Mouse (Mus musculus) stomach, postnatal 0 days (tissue): Measurements from ENCODE around the gene Nedd9. TPM values are rescaled to one million over a fixed set of nuclear protein-coding genes. Genes with fewer than 3 reads are reported as not detected.

Experiments used
- ATAC-seq: fragments of 200-750 bp; cut with Nextera tagmentation; 2 replicates; pipeline ENCODE4 v1.8.0; 2017; ENCODE audit not compliant: low FRiP score, low TSS enrichment
- DNase-seq: peaks from one replicate; pipeline ENCODE4 v3.0.0-alpha.2; 2016; ENCODE audit warnings: low spot score
- H3K27ac ChIP-seq: fragments of 300-500 bp; sonication (generic); replicated peaks from 2 replicates; pipeline ENCODE4 v1.5.1; 2014; ENCODE audit warnings: mild to moderate bottlenecking, control low read depth
- H3K27me3 ChIP-seq: fragments of 300-500 bp; sonication (generic); 2 replicates; pipeline ENCODE4 v1.6.1; 2014; ENCODE audit warnings: low read length; ENCODE audit not compliant: control insufficient read depth, insufficient read depth
- H3K36me3 ChIP-seq: fragments of 300-500 bp; sonication (generic); 2 replicates; pipeline ENCODE4 v1.6.1; 2014; ENCODE audit warnings: low read length, mixed read lengths; ENCODE audit not compliant: control insufficient read depth, insufficient read depth
- H3K4me1 ChIP-seq: fragments of 300-500 bp; sonication (generic); replicated peaks from 2 replicates; pipeline ENCODE4 v1.6.1; 2014; ENCODE audit warnings: antibody characterized with exemption; ENCODE audit not compliant: control insufficient read depth, insufficient read depth
- H3K4me2 ChIP-seq: fragments of 300-500 bp; sonication (generic); replicated peaks from 2 replicates; pipeline ENCODE4 v1.6.1; 2014; ENCODE audit warnings: low read depth, mild to moderate bottlenecking, control low read depth, moderate library complexity
- H3K4me3 ChIP-seq: fragments of 300-500 bp; sonication (generic); 2 replicates; pipeline ENCODE4 v1.5.1; 2014; ENCODE audit warnings: low read depth, low read length, control low read depth
- H3K9ac ChIP-seq: fragments of 300-500 bp; sonication (generic); 2 replicates; pipeline ENCODE4 v1.6.1; 2014; ENCODE audit warnings: mild to moderate bottlenecking, low read length, control low read depth, mixed read lengths
- H3K9me3 ChIP-seq: fragments of 300-500 bp; sonication (generic); 2 replicates; pipeline ENCODE4 v1.6.1; 2016; ENCODE audit warnings: low read length; ENCODE audit not compliant: control insufficient read depth
- CTCF ChIP-seq: IDR thresholded peaks from 2 replicates; pipeline ENCODE4 v1.5.1; 2016; ENCODE audit warnings: antibody characterized with exemption, low read depth, mild to moderate bottlenecking, moderate library complexity
- EP300 ChIP-seq: optimal IDR thresholded peaks from 2 replicates; pipeline ENCODE3; 2016; ENCODE audit warnings: antibody characterized with exemption
- WGBS: fragments of 180-500 bp; shearing (Covaris S2); extraction: QIAGEN DNeasy Blood & Tissue Kit; methylation state at CpG from one replicate; pipeline ENCODE4 v1.1.7; 2014; 5-methylcytosine and 5-hydroxymethylcytosine counted together
- polyA plus RNA-seq: library from polyadenylated mRNA; unstranded; fragments of >200 nt; fragmentation: Nextera tagmentation; extraction: Ambion mirVana; gene quantifications from 2 replicates; pipeline ENCODE4 v1.2.1, GENCODE M21; 2015

Nedd9 gene
- polyA plus RNA-seq, 1 experiment from 2014 or later: 17.1 TPM

DNA sequence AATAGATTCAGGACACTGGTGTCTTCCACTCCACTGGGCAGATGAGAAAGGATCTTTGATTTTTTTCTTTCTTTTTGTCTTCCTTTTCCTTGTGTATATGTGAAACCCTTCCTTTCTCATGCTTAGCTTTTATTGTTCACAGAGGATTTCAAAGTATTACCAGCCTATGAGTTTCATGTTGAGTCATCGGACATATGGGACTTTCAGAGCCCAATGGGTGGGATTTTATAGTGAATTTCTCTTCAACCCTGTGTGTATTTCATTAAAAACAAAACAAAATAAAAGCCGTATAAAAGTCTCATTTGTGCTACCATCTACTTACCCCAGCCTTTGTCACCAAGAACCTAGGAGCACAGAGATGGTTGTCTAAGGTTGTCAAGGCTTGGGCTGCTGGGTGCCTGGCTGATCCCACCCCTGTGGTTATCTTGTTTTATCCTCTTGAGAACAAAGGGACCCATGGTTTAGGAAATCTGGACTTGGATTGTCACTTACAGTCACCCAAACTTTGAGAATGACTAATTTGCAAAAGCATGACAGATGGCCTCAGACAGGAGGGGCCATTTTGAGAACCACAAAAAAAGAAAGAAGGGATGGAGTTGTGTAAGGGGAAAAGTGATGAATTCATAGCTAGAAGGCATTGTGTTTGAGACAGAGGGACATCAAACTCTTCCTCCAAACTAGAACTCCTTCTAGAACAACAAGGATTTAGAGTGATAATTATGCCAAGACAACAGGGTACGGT is 41.9 kb downstream of the Nedd9 start:
- DNase-seq (no peak), ATAC-seq (no peak)
- Histone ChIP-seq H3K27ac (no peak overlapping the region), H3K9ac (no peak overlapping the region), H3K36me3 (no peaks in the 10 kb centered on the region), H3K4me1 (no peaks in the 10 kb centered on the region), H3K27me3 (no peaks in the 10 kb centered on the region), H3K9me3 (no peaks in the 10 kb centered on the region), H3K4me3 (no peak overlapping the region), H3K4me2 (no peak overlapping the region)
- 80% methylated on average over 3 of the region's 3 CpGs for WGBS
- TF ChIP-seq CTCF (no peak), EP300 (no peak)

GRCm38 (mm10) chr13:41444230-41444629 is 42.9 kb downstream of the Nedd9 start:
- no peak for ATAC-seq
- Histone ChIP-seq H3K4me2 (no peak overlapping the region), H3K4me1 (no peaks in the 10 kb centered on the region), H3K4me3 (no peak overlapping the region), H3K9me3 (no peaks in the 10 kb centered on the region), H3K27me3 (no peaks in the 10 kb centered on the region), H3K36me3 (no peaks in the 10 kb centered on the region), H3K9ac (no peak overlapping the region), H3K27ac (no peak overlapping the region)
- no peak for TF ChIP-seq CTCF
- no peak for TF ChIP-seq EP300
- 78% methylated on average over 6 of the region's 6 CpGs for WGBS
- DNase-seq: no peak

DNA sequence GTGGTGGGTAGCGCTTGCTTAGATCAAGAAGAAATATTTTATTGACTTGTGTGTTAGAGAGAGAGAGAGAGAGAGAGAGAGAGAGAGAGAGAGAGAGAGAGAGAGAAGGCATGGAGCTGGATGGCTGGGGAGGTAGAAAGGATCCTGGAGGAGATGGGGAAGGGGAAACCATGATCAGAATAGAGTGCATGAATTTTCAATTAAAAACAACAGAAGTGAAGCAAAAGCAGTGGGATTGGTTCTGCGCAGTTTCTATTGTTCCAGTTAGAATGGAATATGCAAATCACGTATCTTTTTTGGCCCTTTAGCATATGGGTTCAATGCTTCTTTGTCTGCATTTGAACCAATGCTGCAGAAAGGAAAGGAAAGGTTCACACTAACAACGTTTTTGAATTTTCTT is 45.0 kb downstream of the Nedd9 start:
- 87% methylated on average over 4 of the region's 4 CpGs for WGBS
- H3K9me3 ChIP-seq: no peaks in the 10 kb centered on the region

DNA sequence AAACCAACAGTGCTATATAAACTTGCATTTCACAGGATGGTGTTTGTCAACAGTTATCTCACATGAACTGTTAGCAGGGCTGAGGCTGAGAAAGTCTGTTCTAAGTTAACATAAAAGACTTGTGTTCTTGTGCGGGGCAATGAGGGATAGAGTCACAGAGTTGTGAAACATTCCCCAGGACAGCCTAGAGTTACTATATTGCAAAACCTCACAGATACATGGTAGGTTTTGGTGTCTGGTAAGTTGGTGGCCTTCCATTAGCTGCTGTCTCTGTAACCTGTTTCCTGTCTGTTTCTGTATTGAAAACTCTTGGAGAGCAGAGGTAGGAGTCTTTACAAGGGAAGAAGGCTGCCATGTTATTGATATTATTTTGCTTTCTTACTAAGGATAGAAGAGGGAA is 47.0 kb downstream of the Nedd9 start:
- Histone ChIP-seq H3K36me3 (no peaks in the 10 kb centered on the region), H3K27ac (no peak overlapping the region), H3K9ac (no peak overlapping the region), H3K9me3 (no peaks in the 10 kb centered on the region), H3K4me3 (no peak overlapping the region), H3K27me3 (no peaks in the 10 kb centered on the region), H3K4me2 (no peak overlapping the region), H3K4me1 (no peaks in the 10 kb centered on the region)
- ATAC-seq (no peak), DNase-seq (no peak)
- 90% methylated on average over 1 of the region's 1 CpGs for WGBS
- TF ChIP-seq EP300: no peak
- TF ChIP-seq CTCF: no peak

More for the DNA sequence above, 45.0 kb downstream of the Nedd9 start:
- ATAC-seq (no peak), DNase-seq (no peak)
- Histone ChIP-seq H3K4me2 (no peak overlapping the region), H3K4me3 (no peak overlapping the region), H3K27me3 (no peaks in the 10 kb centered on the region), H3K9ac (no peak overlapping the region), H3K4me1 (no peaks in the 10 kb centered on the region), H3K36me3 (no peaks in the 10 kb centered on the region), H3K27ac (no peak overlapping the region)
- TF ChIP-seq EP300: no peak
- TF ChIP-seq CTCF: no peak

DNA sequence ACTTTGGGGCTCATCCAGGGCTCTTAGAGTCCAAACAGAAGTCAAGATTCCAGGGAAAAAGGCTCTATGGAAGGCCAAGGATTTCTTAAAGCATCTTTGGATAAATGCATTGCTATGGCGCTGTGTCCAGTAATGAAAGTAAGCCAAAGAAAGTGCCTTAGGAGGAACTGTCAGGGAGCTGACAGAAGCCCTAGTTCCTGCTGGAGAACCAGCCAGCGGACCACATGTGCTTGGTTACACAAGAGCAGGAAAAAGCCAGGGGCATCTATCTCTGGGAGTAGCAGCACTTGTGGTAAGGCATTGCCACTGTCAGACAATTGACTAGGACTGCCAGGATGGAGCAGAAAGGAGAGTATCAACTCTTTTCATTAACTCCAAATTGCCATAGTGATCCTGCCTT is 49.8 kb downstream of the Nedd9 start:
- Histone ChIP-seq H3K9ac (no peak overlapping the region), H3K36me3 (no peaks in the 10 kb centered on the region), H3K27ac (no peak overlapping the region), H3K4me1 (no peaks in the 10 kb centered on the region), H3K27me3 (no peaks in the 10 kb centered on the region), H3K9me3 (no peaks in the 10 kb centered on the region), H3K4me2 (no peak overlapping the region), H3K4me3 (no peak overlapping the region)
- TF ChIP-seq EP300 (no peak), CTCF (no peak)
- DNase-seq: no peak
- WGBS: 64% methylated on average over 2 of the region's 2 CpGs
- ATAC-seq: no peak

GRCm38 (mm10) chr13:41436731-41437130 is 50.4 kb downstream of the Nedd9 start:
- TF ChIP-seq CTCF (no peak), EP300 (no peak)
- DNase-seq (no peak), ATAC-seq (peak; percentile 38; the same call in 1 of the 2 replicates)
- 60% methylated on average over 5 of the region's 5 CpGs for WGBS
- H3K4me3 ChIP-seq: no peak overlapping the region
- H3K27ac ChIP-seq: no peak overlapping the region
- no peak overlapping the region for H3K4me2 ChIP-seq
- no peaks in the 10 kb centered on the region for H3K9me3 ChIP-seq
- H3K4me1 ChIP-seq: no peaks in the 10 kb centered on the region
- no peak overlapping the region for H3K9ac ChIP-seq
- H3K27me3 ChIP-seq: no peaks in the 10 kb centered on the region
- no peaks in the 10 kb centered on the region for H3K36me3 ChIP-seq
